Mouse (Mus musculus): Measurements from ENCODE around the gene Scpep1. TPM values are rescaled to one million over a fixed set of nuclear protein-coding genes. Genes with fewer than 3 reads are reported as not detected.

Gene Scpep1
- polyA plus RNA-seq (2014; fragmentation: Illumina TruSeq; extraction: RNeasy Lipid Tissue Mini Kit (QIAGEN cat#74804); ENCODE audit: low read depth, low replicate concordance): 37.8 TPM

GRCm38 (mm10) chr11:88955217-88955969 is at the start of gene Scpep1:
Gene Scpep1 (minus strand): TSS chr11:88955465.

DNA sequence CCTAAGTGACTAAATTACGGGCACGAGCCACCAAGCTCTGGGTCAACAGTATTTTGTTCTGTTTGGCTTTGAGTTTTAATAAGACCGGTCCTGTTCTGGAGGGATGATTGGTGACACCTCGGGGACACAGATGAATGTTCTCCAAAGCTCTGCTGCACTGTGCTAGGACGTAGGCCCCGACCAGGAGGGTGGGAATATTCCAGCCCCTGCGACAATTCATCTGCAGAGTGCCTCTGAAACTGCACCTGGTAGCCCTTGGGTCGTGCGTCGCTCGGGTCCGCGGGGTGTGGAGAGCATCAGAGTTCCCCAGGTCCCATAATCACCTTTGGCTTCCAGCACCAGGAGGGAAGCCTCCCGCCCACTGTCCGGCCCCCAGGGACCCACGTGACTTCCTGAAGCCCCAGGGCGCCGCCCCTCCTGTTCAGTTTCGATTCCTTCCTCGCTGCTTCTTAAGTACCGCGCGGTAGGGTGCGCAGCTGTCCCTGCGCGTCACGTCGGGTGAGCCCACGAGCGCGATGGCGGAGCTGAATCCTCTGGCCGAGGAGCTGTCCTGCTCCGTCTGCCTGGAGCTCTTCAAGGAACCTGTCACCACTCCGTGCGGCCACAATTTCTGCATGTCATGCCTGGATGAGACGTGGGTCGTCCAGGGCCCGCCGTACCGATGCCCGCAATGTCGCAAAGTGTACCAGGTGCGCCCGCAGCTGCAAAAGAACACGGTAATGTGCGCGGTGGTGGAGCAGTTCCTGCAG is 43.9 kb upstream of the Scpep1 start, which contains the start of gene Trim25:
TSS of gene Trim25 (plus strand) at position 403 of the 749 bp plus-strand sequence.

GRCm38 (mm10) chr11:88970202-88970732 is 15.0 kb upstream of the Scpep1 start, which contains the start of gene Coil:
Gene Coil (plus strand): TSS chr11:88970252.

GRCm38 (mm10) chr11:88966881-88967361 is 11.7 kb upstream of the Scpep1 start, which contains the start of gene Elobl:
Gene Elobl (minus strand): TSS chr11:88966931.

Other genes starting within 250 kb of the Scpep1 start
- gene Msi2, start 237.0 kb downstream of the Scpep1 start, polyA plus RNA-seq (2014; fragmentation: Illumina TruSeq; extraction: RNeasy Lipid Tissue Mini Kit (QIAGEN cat#74804); ENCODE audit: low read depth, low replicate concordance): 47.9 TPM
- gene Akap1, start 90.9 kb downstream of the Scpep1 start, polyA plus RNA-seq (2014; fragmentation: Illumina TruSeq; extraction: RNeasy Lipid Tissue Mini Kit (QIAGEN cat#74804); ENCODE audit: low read depth, low replicate concordance): 47.2 TPM
- not detected for gene Elobl, start 11.5 kb upstream of the Scpep1 start, polyA plus RNA-seq (2014; fragmentation: Illumina TruSeq; extraction: RNeasy Lipid Tissue Mini Kit (QIAGEN cat#74804); ENCODE audit: low read depth, low replicate concordance)
- 10.1 TPM for gene Coil, start 14.8 kb upstream of the Scpep1 start, polyA plus RNA-seq (2014; fragmentation: Illumina TruSeq; extraction: RNeasy Lipid Tissue Mini Kit (QIAGEN cat#74804); ENCODE audit: low read depth, low replicate concordance)
- 19.5 TPM for gene Trim25, start 43.9 kb upstream of the Scpep1 start, polyA plus RNA-seq (2014; fragmentation: Illumina TruSeq; extraction: RNeasy Lipid Tissue Mini Kit (QIAGEN cat#74804); ENCODE audit: low read depth, low replicate concordance)
- gene Dgke, start 111.4 kb upstream of the Scpep1 start, polyA plus RNA-seq (2014; fragmentation: Illumina TruSeq; extraction: RNeasy Lipid Tissue Mini Kit (QIAGEN cat#74804); ENCODE audit: low read depth, low replicate concordance): 6.5 TPM
- gene Gm525, start 118.4 kb upstream of the Scpep1 start, polyA plus RNA-seq (2014; fragmentation: Illumina TruSeq; extraction: RNeasy Lipid Tissue Mini Kit (QIAGEN cat#74804); ENCODE audit: low read depth, low replicate concordance): 1.3 TPM